Mouse (Mus musculus) erythroblast, embryonic 14.5 days (primary cell): ENCODE results near the gene Myom3. TPM values are rescaled to one million over a fixed set of nuclear protein-coding genes. Genes with fewer than 3 reads are reported as not detected.

ENCODE experiments used
- H3K27me3 ChIP-seq: 2 replicates; pipeline ENCODE4 v1.6.1; 2012; ENCODE audit warnings: inconsistent platforms; ENCODE audit not compliant: control insufficient read depth
- H3K36me3 ChIP-seq: 2 replicates; pipeline ENCODE4 v1.6.1; 2012; ENCODE audit warnings: mild to moderate bottlenecking, inconsistent platforms; ENCODE audit not compliant: control insufficient read depth
- H3K4me1 ChIP-seq: 2 replicates; pipeline ENCODE4 v1.6.1; 2012; ENCODE audit warnings: inconsistent platforms; ENCODE audit not compliant: control insufficient read depth
- H3K4me3 ChIP-seq: replicated peaks from 2 replicates; pipeline ENCODE3; 2012; ENCODE audit warnings: moderate library complexity, mild to moderate bottlenecking, inconsistent platforms
- H3K9me3 ChIP-seq: 2 replicates; pipeline ENCODE4 v1.6.1; 2012; ENCODE audit warnings: low read length, inconsistent platforms, mixed read lengths; ENCODE audit not compliant: control insufficient read depth
- GATA1 ChIP-seq: IDR thresholded peaks from 2 replicates; pipeline ENCODE4 v1.6.1; 2012; ENCODE audit warnings: low read length, inconsistent platforms, mixed read lengths
- TAL1 ChIP-seq: IDR thresholded peaks from 3 replicates; pipeline ENCODE4 v1.6.1; 2012; ENCODE audit warnings: low read length, inconsistent platforms, mixed read lengths
- polyA plus RNA-seq: library from polyadenylated mRNA; stranded (reverse); fragments of >175 nt; gene quantifications from 2 replicates; pipeline ENCODE4 v1.2.3, GENCODE M21; 2012

The Myom3 gene
- polyA plus RNA-seq, 1 experiment, result not detected

GRCm38 (mm10) chr4:135816905-135817622 lies 57.5 kb downstream of the Myom3 start:
- H3K36me3 ChIP-seq, result no peaks in the 10 kb centered on the region
- H3K27me3 ChIP-seq, result no peaks in the 10 kb centered on the region
- no peak overlapping the region for H3K4me3 ChIP-seq
- H3K4me1 ChIP-seq, result peaks cover 19% of the 10 kb centered on the region
- H3K9me3 ChIP-seq, result peaks cover 4% of the 10 kb centered on the region
- peak; percentile 28; the same call in 1 of the 3 replicates for TF ChIP-seq TAL1
- TF ChIP-seq GATA1, result no peak

GRCm38 (mm10) chr4:135818366-135818765 lies 58.9 kb downstream of the Myom3 start:
- H3K36me3 ChIP-seq, result no peaks in the 10 kb centered on the region
- H3K9me3 ChIP-seq, result peaks cover under 1% of the 10 kb centered on the region
- no peak overlapping the region for H3K4me3 ChIP-seq
- no peaks in the 10 kb centered on the region for H3K27me3 ChIP-seq
- TF ChIP-seq GATA1 (no peak), TAL1 (no peak)
- H3K4me1 ChIP-seq, result peaks cover 19% of the 10 kb centered on the region

GRCm38 (mm10) chr4:135819826-135820526 lies 60.5 kb downstream of the Myom3 start:
- H3K4me1 ChIP-seq, result peaks cover 19% of the 10 kb centered on the region
- H3K4me3 ChIP-seq, result no peak overlapping the region
- no peaks in the 10 kb centered on the region for H3K9me3 ChIP-seq
- TF ChIP-seq GATA1, result no peak
- no peak for TF ChIP-seq TAL1
- H3K36me3 ChIP-seq, result no peaks in the 10 kb centered on the region
- H3K27me3 ChIP-seq, result no peaks in the 10 kb centered on the region

- H3K4me3 ChIP-seq, result no peak overlapping the region
- H3K27me3 ChIP-seq, result no peaks in the 10 kb centered on the region
- peaks cover 17% of the 10 kb centered on the region for H3K4me1 ChIP-seq
- H3K9me3 ChIP-seq, result no peaks in the 10 kb centered on the region
- H3K36me3 ChIP-seq, result no peaks in the 10 kb centered on the region
- TF ChIP-seq TAL1 (no peak), GATA1 (no peak)
These were observed 62.3 kb downstream of the Myom3 start for GRCm38 (mm10) chr4:135821772-135822171.

GRCm38 (mm10) chr4:135823298-135823697 lies 63.8 kb downstream of the Myom3 start:
- Histone ChIP-seq H3K27me3 (no peaks in the 10 kb centered on the region), H3K36me3 (no peaks in the 10 kb centered on the region), H3K9me3 (no peaks in the 10 kb centered on the region), H3K4me3 (no peak overlapping the region), H3K4me1 (peaks cover 2% of the 10 kb centered on the region)
- TF ChIP-seq GATA1 (no peak), TAL1 (no peak)

- H3K36me3 ChIP-seq, result no peaks in the 10 kb centered on the region
- peaks cover 2% of the 10 kb centered on the region for H3K4me1 ChIP-seq
- no peaks in the 10 kb centered on the region for H3K27me3 ChIP-seq
- no peak for TF ChIP-seq TAL1
- TF ChIP-seq GATA1, result no peak
- no peaks in the 10 kb centered on the region for H3K9me3 ChIP-seq
- no peak overlapping the region for H3K4me3 ChIP-seq
These were observed 64.7 kb downstream of the Myom3 start for GRCm38 (mm10) chr4:135824254-135824653.

- Histone ChIP-seq H3K36me3 (no peaks in the 10 kb centered on the region), H3K4me1 (no peaks in the 10 kb centered on the region; the same call in 1 of the 2 replicates), H3K4me3 (no peak overlapping the region), H3K27me3 (no peaks in the 10 kb centered on the region), H3K9me3 (no peaks in the 10 kb centered on the region)
- no peak for TF ChIP-seq GATA1
These were observed 69.0 kb downstream of the Myom3 start for GRCm38 (mm10) chr4:135828491-135828890.

- no peak for TF ChIP-seq GATA1
- no peak for TF ChIP-seq TAL1
- H3K27me3 ChIP-seq, result no peaks in the 10 kb centered on the region
- H3K36me3 ChIP-seq, result no peaks in the 10 kb centered on the region
- H3K4me3 ChIP-seq, result no peak overlapping the region
- H3K4me1 ChIP-seq, result no peaks in the 10 kb centered on the region; the same call in 1 of the 2 replicates
- no peaks in the 10 kb centered on the region for H3K9me3 ChIP-seq
These were observed 72.6 kb downstream of the Myom3 start for GRCm38 (mm10) chr4:135832070-135832469.

GRCm38 (mm10) chr4:135833301-135834123 lies 74.0 kb downstream of the Myom3 start:
- TF ChIP-seq TAL1 (no peak), GATA1 (no peak)
- H3K9me3 ChIP-seq, result no peaks in the 10 kb centered on the region
- H3K4me1 ChIP-seq, result peaks cover 5% of the 10 kb centered on the region
- no peak overlapping the region for H3K4me3 ChIP-seq
- no peaks in the 10 kb centered on the region for H3K36me3 ChIP-seq
- peaks cover 4% of the 10 kb centered on the region for H3K27me3 ChIP-seq
